Mouse (Mus musculus) bone marrow macrophage, adult 2 months (primary cell): ENCODE data around the gene Znrf2.

Experiments used
- CTCF ChIP-seq: IDR thresholded peaks from 2 replicates; pipeline ENCODE4 v1.5.1; 2012; ENCODE audit warnings: low read depth, mild to moderate bottlenecking, low read length, moderate library complexity
- POLR2A ChIP-seq: IDR thresholded peaks from 2 replicates; pipeline ENCODE4 v1.6.1; 2012; ENCODE audit warnings: mild to moderate bottlenecking, low read depth, low read length, borderline replicate concordance

GRCm38 (mm10) chr6:54786766-54787165 lies 29.9 kb upstream of the Znrf2 start:
- no peak for TF ChIP-seq POLR2A
- TF ChIP-seq CTCF = no peak
